In the genomic region with DNA sequence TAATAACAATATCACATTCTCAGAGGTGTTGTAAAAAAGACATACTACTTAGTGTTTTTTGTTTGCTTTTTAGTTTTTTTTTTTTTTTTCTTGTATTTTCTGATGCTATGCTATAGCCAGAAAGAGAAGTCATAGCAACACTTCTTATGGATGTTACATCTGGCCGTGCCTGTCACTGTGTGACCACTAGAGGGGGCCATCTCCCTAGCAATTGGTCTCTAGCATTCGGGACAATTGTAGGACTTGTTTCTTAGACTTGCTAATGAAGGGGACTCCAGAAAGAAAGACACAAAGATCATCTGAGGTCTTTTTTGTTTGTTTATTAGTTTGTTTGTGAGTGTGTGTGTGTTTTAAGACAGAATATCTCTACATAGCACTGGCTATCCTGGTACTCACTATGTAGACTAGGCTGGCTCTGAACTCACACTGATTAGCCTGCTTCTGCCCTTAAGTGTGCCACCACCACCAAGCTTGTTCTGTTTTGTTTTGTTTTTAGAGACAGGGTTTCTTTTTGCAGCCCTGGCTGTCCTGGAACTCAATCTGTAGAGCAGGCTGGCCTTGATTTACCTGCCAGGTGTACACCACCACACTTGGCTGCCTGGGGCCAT, we compare ENCODE assay signal across 9 mouse cellular contexts. TPM values are rescaled to one million over a fixed set of nuclear protein-coding genes. Genes with fewer than 3 reads are reported as not detected.
A peak's percentile ranks its signal among the peaks of the same experiment; 100 is the strongest.
DNase-seq lines count a peak whose midpoint lies in the region; ATAC-seq and TF ChIP-seq lines count a peak whose summit lies in the region.
"Had no signal": no experiment of that assay in that cellular context is flagged by ENCODE, and none has a peak within 500 bp of the region (broad histone marks: within the 10 kb centered on the region; RNA-seq: fewer than 3 reads in every experiment).

No protein-coding gene starts in this region.

- no peaks in the 10 kb centered on the region for H3K4me1 ChIP-seq in thymus, adult 2 months (replicated peaks; ENCODE audit: control insufficient read depth, insufficient read depth, low read length)
- H3K4me1 ChIP-seq in bone marrow, adult 2 months (ENCODE audit: control insufficient read depth, insufficient read depth, low read length): no peaks in the 10 kb centered on the region
- H3K4me1 ChIP-seq in kidney, embryonic 14.5 days (ENCODE audit: control insufficient read depth, insufficient read depth, low read length): no peaks in the 10 kb centered on the region
- no peaks in the 10 kb centered on the region for H3K4me1 ChIP-seq in liver, embryonic 13.5 days (replicated peaks)
- H3K4me1 ChIP-seq: stomach, embryonic 15.5 days had no signal

- no peak overlapping the region for H3K27ac ChIP-seq in thymus, adult 2 months (ENCODE audit: control insufficient read depth, insufficient read depth, low read length)
- no peak overlapping the region for H3K27ac ChIP-seq in bone marrow, adult 2 months (ENCODE audit: control insufficient read depth, insufficient read depth, low read depth, low read length, poor library complexity)
- H3K27ac ChIP-seq in kidney, embryonic 14.5 days (ENCODE audit: low read depth, low read length): no peak overlapping the region
- no peak overlapping the region for H3K27ac ChIP-seq in liver, embryonic 13.5 days
- H3K27ac ChIP-seq: stomach, embryonic 15.5 days had no signal

- WGBS in thymus, adult 2 months: 10% methylated on average over 2 of the region's 2 CpGs
- 4% methylated on average over 2 of the region's 2 CpGs for WGBS in bone marrow, adult 2 months
- 14% methylated on average over 2 of the region's 2 CpGs for WGBS in kidney, embryonic 14.5 days
- WGBS in liver, embryonic 13.5 days (ENCODE audit: insufficient replicate concordance): 10% methylated on average over 2 of the region's 2 CpGs

- TF ChIP-seq CTCF in thymus, adult 2 months (IDR thresholded peaks at IDR 0.05; ENCODE audit: borderline replicate concordance, control insufficient read depth, extremely low read depth, insufficient read depth, low read length, poor library complexity): no peak
- peak; percentile 84 for TF ChIP-seq CTCF in bone marrow, adult 2 months (IDR thresholded peaks at IDR 0.05; ENCODE audit: control insufficient read depth, insufficient read depth, low read length)

- no peak for TF ChIP-seq POLR2A in thymus, adult 2 months (IDR thresholded peaks at IDR 0.05; ENCODE audit: control insufficient read depth, extremely low read depth, insufficient read depth, low read length, poor library complexity)
- no peak for TF ChIP-seq POLR2A in bone marrow, adult 2 months (IDR thresholded peaks at IDR 0.05; ENCODE audit: borderline replicate concordance, control insufficient read depth, low read depth, low read length)

- H3K4me2 ChIP-seq in kidney, embryonic 14.5 days (replicated peaks; ENCODE audit: low read depth, low read length): no peak overlapping the region
- no peak overlapping the region for H3K4me2 ChIP-seq in liver, embryonic 13.5 days
- H3K4me2 ChIP-seq: stomach, embryonic 15.5 days had no signal

- no peak overlapping the region for H3K4me3 ChIP-seq in thymus, adult 2 months (ENCODE audit: control insufficient read depth, insufficient read depth, low read length)
- H3K4me3 ChIP-seq in bone marrow, adult 2 months (replicated peaks; ENCODE audit: control insufficient read depth, low read depth, low read length): no peak overlapping the region
- no peak overlapping the region for H3K4me3 ChIP-seq in kidney, embryonic 14.5 days (ENCODE audit: low read length)
- H3K4me3 ChIP-seq in liver, embryonic 13.5 days (replicated peaks): no peak overlapping the region
- H3K4me3 ChIP-seq: stomach, embryonic 15.5 days had no signal

- no peaks in the 10 kb centered on the region for H3K9me3 ChIP-seq in kidney, embryonic 14.5 days (ENCODE audit: control insufficient read depth, low read length)
- no peaks in the 10 kb centered on the region for H3K9me3 ChIP-seq in liver, embryonic 13.5 days (replicated peaks)
- H3K9me3 ChIP-seq: stomach, embryonic 15.5 days had no signal

- no peak overlapping the region for H3K9ac ChIP-seq in kidney, embryonic 14.5 days (ENCODE audit: low read depth, low read length)
- no peak overlapping the region for H3K9ac ChIP-seq in liver, embryonic 13.5 days
- H3K9ac ChIP-seq: stomach, embryonic 15.5 days had no signal

- H3K27me3 ChIP-seq in thymus, adult 2 months (ENCODE audit: control insufficient read depth, insufficient read depth, low read length): no peaks in the 10 kb centered on the region
- no peaks in the 10 kb centered on the region for H3K27me3 ChIP-seq in kidney, embryonic 14.5 days (ENCODE audit: control insufficient read depth, insufficient read depth, low read length)
- no peaks in the 10 kb centered on the region for H3K27me3 ChIP-seq in liver, embryonic 13.5 days
- H3K27me3 ChIP-seq: stomach, embryonic 15.5 days had no signal

- DNase-seq in thymus, adult 2 months: peak; percentile 61
- no peak for DNase-seq in thymus, adult 18-20 months
- DNase-seq in liver, embryonic 13.5 days: peak; percentile 40
- DNase-seq in thymus, postnatal 36 days: peak; percentile 33 to 50

- H3K36me3 ChIP-seq in thymus, adult 2 months (ENCODE audit: control insufficient read depth, insufficient read depth, low read length): peaks cover 17% of the 10 kb centered on the region
- peaks cover 28% of the 10 kb centered on the region for H3K36me3 ChIP-seq in kidney, embryonic 14.5 days (ENCODE audit: control insufficient read depth, insufficient read depth, low read length)
- peaks cover 37% of the 10 kb centered on the region for H3K36me3 ChIP-seq in liver, embryonic 13.5 days

- peak; percentile 73; the same call in 1 of the 2 replicates for ATAC-seq in erythroid progenitor cell, adult 5-6 weeks (replicated peaks; ENCODE audit: low FRiP score, poor library complexity, severe bottlenecking)
- ATAC-seq in kidney, embryonic 14.5 days (ENCODE audit: low FRiP score, low TSS enrichment): peak; percentile 70; the same call in 1 of the 2 replicates
- ATAC-seq in liver, embryonic 13.5 days (ENCODE audit: low read depth): no peak
- peak; percentile 95 for ATAC-seq in neutrophil, adult 5-6 weeks (ENCODE audit: extremely low read depth, insufficient number of reproducible peaks, low FRiP score, poor library complexity, severe bottlenecking)

RNA-seq across cellular contexts. Expression of gene Necap1, which starts 18.3 kb away (rescaled TPM):
- 14.3 and 19.5 TPM in 2 replicates for polyA plus RNA-seq in thymus, adult 2 months (2012; rRNA removed)
- 7.4 and 8.9 TPM in 2 replicates for polyA plus RNA-seq in bone marrow, adult 2 months (2011; ENCODE audit: insufficient read depth, insufficient read length, low replicate concordance, missing spikeins)
- 15.1 and 22.7 TPM in 2 replicates for total RNA-seq in erythroid progenitor cell, adult 5-6 weeks (2015; ENCODE audit: low replicate concordance)
- 8.4 and 18.9 TPM in 2 replicates for total RNA-seq in erythroid progenitor cell, adult 5-6 weeks (2017; ENCODE audit: low replicate concordance)
- polyA plus RNA-seq in kidney, embryonic 14.5 days (2014; fragmentation: Nextera tagmentation; extraction: Ambion mirVana): 37.4 and 56.3 TPM in 2 replicates
- polyA plus RNA-seq in liver, embryonic 13.5 days (2015; fragmentation: Nextera tagmentation; extraction: Ambion mirVana): 24.9 and 27.8 TPM in 2 replicates
- total RNA-seq in neutrophil, adult 5-6 weeks (2017): 33.2 and 37.3 TPM in 2 replicates

RNA-seq across cellular contexts. Expression of gene Clec4a1, which starts 29.1 kb away (rescaled TPM):
- polyA plus RNA-seq in thymus, adult 2 months (2012; rRNA removed): 2.4 and 3.4 TPM in 2 replicates
- polyA plus RNA-seq in bone marrow, adult 2 months (2011; ENCODE audit: insufficient read depth, insufficient read length, low replicate concordance, missing spikeins): 16.5 and 26.6 TPM in 2 replicates
- 36.9 and 48.7 TPM in 2 replicates for total RNA-seq in erythroid progenitor cell, adult 5-6 weeks (2015; ENCODE audit: low replicate concordance)
- total RNA-seq in erythroid progenitor cell, adult 5-6 weeks (2017; ENCODE audit: low replicate concordance): 6.4 and 11.0 TPM in 2 replicates
- polyA plus RNA-seq in kidney, embryonic 14.5 days (2014; fragmentation: Nextera tagmentation; extraction: Ambion mirVana): 2.8 and 3.6 TPM in 2 replicates
- polyA plus RNA-seq in liver, embryonic 13.5 days (2015; fragmentation: Nextera tagmentation; extraction: Ambion mirVana): 3.7 TPM in 2 replicates
- total RNA-seq in neutrophil, adult 5-6 weeks (2017): 15.6 and 15.8 TPM in 2 replicates

RNA-seq across cellular contexts. Expression of gene C3ar1, which starts 36.6 kb away (rescaled TPM):
- 2.4 and 4.3 TPM in 2 replicates for polyA plus RNA-seq in thymus, adult 2 months (2012; rRNA removed)
- 0.31 and 0.35 TPM in 2 replicates for polyA plus RNA-seq in bone marrow, adult 2 months (2011; ENCODE audit: insufficient read depth, insufficient read length, low replicate concordance, missing spikeins)
- total RNA-seq in erythroid progenitor cell, adult 5-6 weeks (2015; ENCODE audit: low replicate concordance): 1.3 and 1.4 TPM in 2 replicates
- total RNA-seq in erythroid progenitor cell, adult 5-6 weeks (2017; ENCODE audit: low replicate concordance): 0.26 TPM in 1 of 2 replicates, not detected in the other
- 1.0 and 1.7 TPM in 2 replicates for polyA plus RNA-seq in kidney, embryonic 14.5 days (2014; fragmentation: Nextera tagmentation; extraction: Ambion mirVana)
- polyA plus RNA-seq in liver, embryonic 13.5 days (2015; fragmentation: Nextera tagmentation; extraction: Ambion mirVana): 1.1 and 1.3 TPM in 2 replicates
- 1.4 and 1.5 TPM in 2 replicates for total RNA-seq in neutrophil, adult 5-6 weeks (2017)

RNA-seq across cellular contexts. Expression of gene Clec4a3, which starts 59.8 kb away (rescaled TPM):
- 0.82 and 2.8 TPM in 2 replicates for polyA plus RNA-seq in thymus, adult 2 months (2012; rRNA removed)
- 3.1 and 7.9 TPM in 2 replicates for polyA plus RNA-seq in bone marrow, adult 2 months (2011; ENCODE audit: insufficient read depth, insufficient read length, low replicate concordance, missing spikeins)
- total RNA-seq in erythroid progenitor cell, adult 5-6 weeks (2015; ENCODE audit: low replicate concordance): 25.2 and 26.0 TPM in 2 replicates
- 8.1 and 20.3 TPM in 2 replicates for total RNA-seq in erythroid progenitor cell, adult 5-6 weeks (2017; ENCODE audit: low replicate concordance)
- polyA plus RNA-seq in kidney, embryonic 14.5 days (2014; fragmentation: Nextera tagmentation; extraction: Ambion mirVana): 2.5 and 2.6 TPM in 2 replicates
- polyA plus RNA-seq in liver, embryonic 13.5 days (2015; fragmentation: Nextera tagmentation; extraction: Ambion mirVana): 3.5 and 3.6 TPM in 2 replicates
- 37.1 and 53.7 TPM in 2 replicates for total RNA-seq in neutrophil, adult 5-6 weeks (2017)

Comparison
In these comparisons a context has a peak if more than half of its experiments do, and no peak if none do; other contexts are left out.
1. DNase-seq: peak in thymus, adult 2 months (single experiment), liver, embryonic 13.5 days (single experiment) and thymus, postnatal 36 days (2 of 2); none in thymus, adult 18-20 months (0 of 2).